Mouse (Mus musculus): ENCODE measurements around the gene Zfp566. TPM values are rescaled to one million over a fixed set of nuclear protein-coding genes. Genes with fewer than 3 reads are reported as not detected.

Zfp566 gene
- polyA plus RNA-seq, 1 experiment from 2014 or later: 8.3 TPM

DNA sequence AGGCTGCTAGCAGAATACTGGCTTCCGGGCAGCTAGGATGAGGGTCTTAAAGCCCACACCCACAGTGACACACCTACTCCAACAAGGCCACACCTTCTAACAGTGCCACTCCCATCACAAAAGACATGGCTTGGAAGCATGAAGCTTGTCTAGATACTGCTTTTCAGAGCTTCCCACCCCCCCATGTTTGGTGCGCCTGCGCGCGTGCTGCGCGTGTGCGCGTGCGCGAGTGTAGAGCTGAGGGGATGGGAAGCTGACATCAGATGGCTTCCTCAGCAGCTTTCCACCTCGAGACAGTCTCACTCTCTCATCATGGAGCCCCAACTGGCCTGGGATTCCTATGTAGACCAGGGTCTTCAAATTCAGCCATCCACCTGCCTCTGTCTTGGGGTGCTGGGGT lies 56.0 kb downstream of the Zfp566 start:
- Histone ChIP-seq H3K27ac (ENCODE audit: low read depth) (no peak overlapping the region), H3K4me3 (ENCODE audit: low read depth, low read length) (no peak overlapping the region), H3K4me1 (replicated peaks; ENCODE audit: control insufficient read depth, insufficient read depth, low read length) (no peaks in the 10 kb centered on the region), H3K9ac (ENCODE audit: low read length) (no peak overlapping the region), H3K4me2 (ENCODE audit: low read length) (no peak overlapping the region), H3K36me3 (ENCODE audit: control insufficient read depth, insufficient read depth, low read length) (peaks cover 22% of the 10 kb centered on the region), H3K27me3 (replicated peaks; ENCODE audit: control insufficient read depth, insufficient read depth, low read length) (no peaks in the 10 kb centered on the region), H3K9me3 (ENCODE audit: control insufficient read depth, low read length) (no peaks in the 10 kb centered on the region)
- WGBS: 90% methylated on average over 12 of the region's 12 CpGs
- no peak for ATAC-seq (replicated peaks; ENCODE audit: low FRiP score, low TSS enrichment, low read depth)
- DNase-seq (ENCODE audit: low spot score): no peak

- Histone ChIP-seq H3K9ac (ENCODE audit: low read length) (no peak overlapping the region), H3K27me3 (replicated peaks; ENCODE audit: control insufficient read depth, insufficient read depth, low read length) (no peaks in the 10 kb centered on the region), H3K4me3 (ENCODE audit: low read depth, low read length) (no peak overlapping the region), H3K4me1 (replicated peaks; ENCODE audit: control insufficient read depth, insufficient read depth, low read length) (no peaks in the 10 kb centered on the region), H3K4me2 (ENCODE audit: low read length) (no peak overlapping the region), H3K27ac (ENCODE audit: low read depth) (no peak overlapping the region), H3K36me3 (ENCODE audit: control insufficient read depth, insufficient read depth, low read length) (peaks cover 12% of the 10 kb centered on the region), H3K9me3 (ENCODE audit: control insufficient read depth, low read length) (no peaks in the 10 kb centered on the region)
- WGBS: 86% methylated on average over 3 of the region's 3 CpGs
- DNase-seq (ENCODE audit: low spot score): no peak
- ATAC-seq (replicated peaks; ENCODE audit: low FRiP score, low TSS enrichment, low read depth): no peak
Measured at GRCm38 (mm10) chr7:30031379-30031778, 58.9 kb downstream of the Zfp566 start.

DNA sequence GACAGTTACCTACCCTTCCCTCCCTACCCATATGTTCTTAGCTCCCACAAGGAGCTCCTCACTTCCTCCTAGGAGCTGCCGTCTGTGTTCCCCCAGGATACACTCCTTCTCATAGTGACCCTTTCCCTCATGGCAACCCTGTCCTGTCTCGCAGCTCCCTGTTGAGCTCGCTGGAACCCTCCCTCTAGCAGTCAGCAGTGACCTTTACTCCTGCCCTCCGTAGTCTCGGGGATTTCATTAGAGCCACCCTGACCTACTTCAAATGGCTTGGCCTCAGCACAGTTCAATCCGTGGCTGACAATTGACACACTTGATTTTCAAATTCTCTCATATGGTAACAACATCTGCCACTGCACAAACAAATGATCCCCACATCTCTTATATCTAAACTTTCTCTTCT lies 59.6 kb downstream of the Zfp566 start:
- no peaks in the 10 kb centered on the region for H3K9me3 ChIP-seq (ENCODE audit: control insufficient read depth, low read length)
- H3K36me3 ChIP-seq (ENCODE audit: control insufficient read depth, insufficient read depth, low read length): peaks cover 17% of the 10 kb centered on the region
- H3K27me3 ChIP-seq (replicated peaks; ENCODE audit: control insufficient read depth, insufficient read depth, low read length): no peaks in the 10 kb centered on the region
- H3K27ac ChIP-seq (ENCODE audit: low read depth): no peak overlapping the region
- H3K4me1 ChIP-seq (replicated peaks; ENCODE audit: control insufficient read depth, insufficient read depth, low read length): no peaks in the 10 kb centered on the region
- ATAC-seq (replicated peaks; ENCODE audit: low FRiP score, low TSS enrichment, low read depth) (no peak), DNase-seq (ENCODE audit: low spot score) (no peak)
- no peak overlapping the region for H3K4me2 ChIP-seq (ENCODE audit: low read length)
- 35% methylated on average over 6 of the region's 6 CpGs for WGBS
- H3K9ac ChIP-seq (ENCODE audit: low read length): no peak overlapping the region
- H3K4me3 ChIP-seq (ENCODE audit: low read depth, low read length): no peak overlapping the region

DNA sequence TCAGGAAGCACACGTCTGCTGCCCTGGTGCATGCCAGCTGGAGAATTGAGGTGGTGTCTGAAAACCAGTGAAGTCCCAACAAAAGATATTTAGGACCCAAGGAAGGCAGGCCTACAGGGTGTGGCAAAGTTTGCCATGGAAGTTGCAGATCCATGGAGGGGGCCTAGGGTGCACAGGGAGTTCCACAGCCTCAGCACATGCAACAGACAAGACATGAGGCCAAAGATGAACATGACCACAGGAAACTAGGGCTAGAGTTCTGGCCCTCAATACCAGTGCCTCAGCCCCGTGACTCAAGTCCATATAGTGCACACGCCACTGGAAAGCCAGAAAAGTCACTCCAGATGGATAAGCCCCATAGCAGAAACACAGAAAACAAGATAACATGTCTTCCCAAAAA lies 61.8 kb downstream of the Zfp566 start:
- Histone ChIP-seq H3K4me1 (replicated peaks; ENCODE audit: control insufficient read depth, insufficient read depth, low read length) (no peaks in the 10 kb centered on the region), H3K36me3 (ENCODE audit: control insufficient read depth, insufficient read depth, low read length) (peaks cover 36% of the 10 kb centered on the region), H3K4me3 (ENCODE audit: low read depth, low read length) (no peak overlapping the region), H3K4me2 (ENCODE audit: low read length) (no peak overlapping the region), H3K27me3 (replicated peaks; ENCODE audit: control insufficient read depth, insufficient read depth, low read length) (no peaks in the 10 kb centered on the region), H3K9ac (ENCODE audit: low read length) (no peak overlapping the region), H3K27ac (ENCODE audit: low read depth) (no peak overlapping the region), H3K9me3 (ENCODE audit: control insufficient read depth, low read length) (no peaks in the 10 kb centered on the region)
- no peak for ATAC-seq (replicated peaks; ENCODE audit: low FRiP score, low TSS enrichment, low read depth)
- no peak for DNase-seq (ENCODE audit: low spot score)
- 92% methylated on average over 3 of the region's 3 CpGs for WGBS

Small RNA genes within 50 kb of the gene (microRNA-seq; reads per million reads assigned to microRNA genes)
- not detected for gene Gm23368

Other genes with a start within 250 kb of the Zfp566 start
- gene Zfp940, start 236.9 kb downstream of the Zfp566 start, polyA plus RNA-seq (2014; fragmentation: Nextera tagmentation; extraction: Ambion mirVana): 5.4 and 7.9 TPM in 2 replicates
- gene Zfp420, start 230.5 kb downstream of the Zfp566 start, polyA plus RNA-seq (2014; fragmentation: Nextera tagmentation; extraction: Ambion mirVana): 6.8 and 8.4 TPM in 2 replicates
- gene Zfp27, start 184.0 kb downstream of the Zfp566 start, polyA plus RNA-seq (2014; fragmentation: Nextera tagmentation; extraction: Ambion mirVana): 9.8 and 11.8 TPM in 2 replicates
- 5.4 and 5.6 TPM in 2 replicates for gene Zfp383, start 182.3 kb downstream of the Zfp566 start, polyA plus RNA-seq (2014; fragmentation: Nextera tagmentation; extraction: Ambion mirVana)
- gene Zfp74, start 136.4 kb downstream of the Zfp566 start, polyA plus RNA-seq (2014; fragmentation: Nextera tagmentation; extraction: Ambion mirVana): 12.8 and 14.7 TPM in 2 replicates
- 19.5 and 22.6 TPM in 2 replicates for gene Zfp568, start 106.6 kb downstream of the Zfp566 start, polyA plus RNA-seq (2014; fragmentation: Nextera tagmentation; extraction: Ambion mirVana)
- gene Zfp14, start 39.1 kb downstream of the Zfp566 start, polyA plus RNA-seq (2014; fragmentation: Nextera tagmentation; extraction: Ambion mirVana): 3.5 and 4.4 TPM in 2 replicates
- 4.9 and 5.4 TPM in 2 replicates for gene Zfp82, start 17.6 kb downstream of the Zfp566 start, polyA plus RNA-seq (2014; fragmentation: Nextera tagmentation; extraction: Ambion mirVana)
- gene Gm26920, start 117 bp downstream of the Zfp566 start, polyA plus RNA-seq (2014; fragmentation: Nextera tagmentation; extraction: Ambion mirVana): 0.87 and 1.5 TPM in 2 replicates
- gene Zfp260, start 4.2 kb upstream of the Zfp566 start, polyA plus RNA-seq (2014; fragmentation: Nextera tagmentation; extraction: Ambion mirVana): 91.8 and 115 TPM in 2 replicates
- 4.2 and 5.8 TPM in 2 replicates for gene Zfp382, start 31.4 kb upstream of the Zfp566 start, polyA plus RNA-seq (2014; fragmentation: Nextera tagmentation; extraction: Ambion mirVana)
- gene Zfp146, start 79.2 kb upstream of the Zfp566 start, polyA plus RNA-seq (2014; fragmentation: Nextera tagmentation; extraction: Ambion mirVana): 16.0 and 16.3 TPM in 2 replicates
- gene Cox7a1, start 93.6 kb upstream of the Zfp566 start, polyA plus RNA-seq (2014; fragmentation: Nextera tagmentation; extraction: Ambion mirVana): 5.8 and 11.3 TPM in 2 replicates
- 81.9 and 85.4 TPM in 2 replicates for gene Capns1, start 108.3 kb upstream of the Zfp566 start, polyA plus RNA-seq (2014; fragmentation: Nextera tagmentation; extraction: Ambion mirVana)
- gene Polr2i, start 141.4 kb upstream of the Zfp566 start, polyA plus RNA-seq (2014; fragmentation: Nextera tagmentation; extraction: Ambion mirVana): 159 and 161 TPM in 2 replicates
- 147 and 157 TPM in 2 replicates for gene Tbcb, start 141.7 kb upstream of the Zfp566 start, polyA plus RNA-seq (2014; fragmentation: Nextera tagmentation; extraction: Ambion mirVana)
- gene Ovol3, start 145.2 kb upstream of the Zfp566 start, polyA plus RNA-seq (2014; fragmentation: Nextera tagmentation; extraction: Ambion mirVana): not detected in 2 replicates
- 0.24 and 0.26 TPM in 2 replicates for gene Thap8, start 189.6 kb upstream of the Zfp566 start, polyA plus RNA-seq (2014; fragmentation: Nextera tagmentation; extraction: Ambion mirVana)
- 8.5 and 10.5 TPM in 2 replicates for gene Wdr62, start 189.9 kb upstream of the Zfp566 start, polyA plus RNA-seq (2014; fragmentation: Nextera tagmentation; extraction: Ambion mirVana)
- 41.4 and 46.1 TPM in 2 replicates for gene Clip3, start 201.2 kb upstream of the Zfp566 start, polyA plus RNA-seq (2014; fragmentation: Nextera tagmentation; extraction: Ambion mirVana)
- gene Alkbh6, start 218.2 kb upstream of the Zfp566 start, polyA plus RNA-seq (2014; fragmentation: Nextera tagmentation; extraction: Ambion mirVana): 70.7 and 79.3 TPM in 2 replicates
- gene Syne4, start 224.3 kb upstream of the Zfp566 start, polyA plus RNA-seq (2014; fragmentation: Nextera tagmentation; extraction: Ambion mirVana): 52.2 and 60.5 TPM in 2 replicates
- not detected in 2 replicates for gene E130208F15Rik, start 231.2 kb upstream of the Zfp566 start, polyA plus RNA-seq (2014; fragmentation: Nextera tagmentation; extraction: Ambion mirVana)
- gene Sdhaf1, start 233.4 kb upstream of the Zfp566 start, polyA plus RNA-seq (2014; fragmentation: Nextera tagmentation; extraction: Ambion mirVana): 16.3 and 17.2 TPM in 2 replicates